Mouse (Mus musculus) ES-E14 (cell line): ENCODE measurements around the gene Ulbp1.

ENCODE experiments used
- CHD2 ChIP-seq: IDR thresholded peaks from 2 replicates; pipeline ENCODE4 v1.6.1; 2014; ENCODE audit warnings: mild to moderate bottlenecking, low read depth, low read length, inconsistent platforms
- HCFC1 ChIP-seq: IDR thresholded peaks from 2 replicates; pipeline ENCODE4 v1.6.1; 2012; ENCODE audit warnings: low read length, inconsistent platforms, borderline replicate concordance; ENCODE audit not compliant: insufficient read depth
- MAFK ChIP-seq: IDR thresholded peaks from 2 replicates; pipeline ENCODE4 v1.6.1; 2014; ENCODE audit warnings: mild to moderate bottlenecking, low read depth, low read length, inconsistent platforms; ENCODE audit not compliant: insufficient read depth
- ZC3H11A ChIP-seq: IDR thresholded peaks from 2 replicates; pipeline ENCODE4 v1.6.1; 2012; ENCODE audit warnings: low read depth, mild to moderate bottlenecking, inconsistent platforms, low read length, borderline replicate concordance
- ZNF384 ChIP-seq: IDR thresholded peaks from 2 replicates; pipeline ENCODE4 v1.6.1; 2012; ENCODE audit warnings: low read depth, low read length, inconsistent platforms

GRCm38 (mm10) chr10:7391108-7391507, 82.3 kb downstream of the Ulbp1 start:
- no peak for TF ChIP-seq ZNF384
- no peak for TF ChIP-seq HCFC1
- no peak for TF ChIP-seq MAFK
- no peak for TF ChIP-seq CHD2
- no peak for TF ChIP-seq ZC3H11A
